Mouse (Mus musculus): ENCODE measurements at regions not wholly inside any gene's neighbourhood (a gene's known extent, or its start where the extent isn't known, plus 50 kb on each side); places are given as distances from the start of the nearest gene placed in this dataset.

DNA sequence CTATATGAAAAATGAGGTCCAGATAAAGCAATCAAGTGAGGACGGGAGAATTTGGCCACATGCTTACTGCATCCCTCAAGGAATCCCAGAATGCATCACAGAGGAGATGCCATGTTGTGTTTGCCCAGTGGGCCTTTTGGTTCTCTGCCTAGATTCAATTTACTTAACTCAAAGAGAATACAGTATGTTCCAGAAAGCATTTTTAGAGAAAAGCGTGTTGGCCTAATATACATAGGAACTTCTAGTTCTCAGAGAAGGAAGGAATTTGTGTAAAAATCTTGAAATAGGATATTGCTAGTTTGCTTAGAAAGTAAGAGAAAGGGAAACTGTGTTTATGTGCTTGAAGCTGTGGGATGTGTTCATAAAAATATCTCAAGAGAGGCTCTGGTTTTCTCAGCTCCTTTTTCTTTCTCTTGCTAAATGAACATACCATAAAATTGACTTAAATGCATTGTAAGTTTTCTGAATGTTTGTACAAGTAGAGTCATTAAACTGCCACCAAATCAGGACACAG is 296.9 kb downstream of the Adra2a start:
- Histone ChIP-seq H3K27ac (no peak overlapping the region), H3K27me3 (no peaks in the 10 kb centered on the region), H3K4me1 (no peaks in the 10 kb centered on the region), H3K9me3 (no peaks in the 10 kb centered on the region), H3K36me3 (no peaks in the 10 kb centered on the region), H3K4me3 (no peak overlapping the region), H3K4me2 (no peak overlapping the region), H3K9ac (no peak overlapping the region)
- 79% methylated on average over 2 of the region's 2 CpGs for WGBS
- no peak for ATAC-seq (ENCODE audit: insufficient number of reproducible peaks, insufficient read depth, low FRiP score, low TSS enrichment, low read depth)

- Histone ChIP-seq H3K27me3 (no peaks in the 10 kb centered on the region), H3K27ac (no peak overlapping the region), H3K4me2 (no peak overlapping the region), H3K9me3 (no peaks in the 10 kb centered on the region), H3K9ac (no peak overlapping the region), H3K4me3 (no peak overlapping the region), H3K36me3 (no peaks in the 10 kb centered on the region), H3K4me1 (no peaks in the 10 kb centered on the region)
- 82% methylated on average over 7 of the region's 7 CpGs for WGBS
- ATAC-seq (ENCODE audit: insufficient number of reproducible peaks, insufficient read depth, low FRiP score, low TSS enrichment, low read depth), result no peak
These were observed 315.8 kb downstream of the Adra2a start for GRCm38 (mm10) chr19:54359731-54360130.

DNA sequence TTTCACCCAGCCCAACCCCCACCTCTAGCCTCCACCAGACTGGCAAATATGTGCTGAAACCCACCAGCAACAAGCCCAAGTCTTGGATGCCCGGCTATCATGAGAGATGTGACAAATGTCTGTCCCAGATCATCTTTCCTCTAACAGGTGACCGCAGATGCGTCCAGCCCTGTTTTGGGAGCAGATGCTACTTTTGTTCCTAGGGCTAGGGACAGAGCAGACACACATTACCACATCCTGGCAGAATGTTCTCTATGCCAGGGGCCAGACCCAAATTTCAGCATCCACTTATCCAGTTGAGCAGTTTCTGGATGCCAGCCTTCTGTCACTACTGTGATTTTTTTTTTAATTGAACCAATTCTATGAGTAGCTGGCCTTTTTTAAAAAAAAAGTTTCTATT is 316.7 kb downstream of the Adra2a start:
- Histone ChIP-seq H3K4me1 (no peaks in the 10 kb centered on the region), H3K9ac (no peak overlapping the region), H3K4me3 (no peak overlapping the region), H3K27me3 (no peaks in the 10 kb centered on the region), H3K27ac (no peak overlapping the region), H3K36me3 (no peaks in the 10 kb centered on the region), H3K9me3 (no peaks in the 10 kb centered on the region), H3K4me2 (no peak overlapping the region)
- ATAC-seq (ENCODE audit: insufficient number of reproducible peaks, insufficient read depth, low FRiP score, low TSS enrichment, low read depth), result no peak
- WGBS, result 81% methylated on average over 3 of the region's 3 CpGs

DNA sequence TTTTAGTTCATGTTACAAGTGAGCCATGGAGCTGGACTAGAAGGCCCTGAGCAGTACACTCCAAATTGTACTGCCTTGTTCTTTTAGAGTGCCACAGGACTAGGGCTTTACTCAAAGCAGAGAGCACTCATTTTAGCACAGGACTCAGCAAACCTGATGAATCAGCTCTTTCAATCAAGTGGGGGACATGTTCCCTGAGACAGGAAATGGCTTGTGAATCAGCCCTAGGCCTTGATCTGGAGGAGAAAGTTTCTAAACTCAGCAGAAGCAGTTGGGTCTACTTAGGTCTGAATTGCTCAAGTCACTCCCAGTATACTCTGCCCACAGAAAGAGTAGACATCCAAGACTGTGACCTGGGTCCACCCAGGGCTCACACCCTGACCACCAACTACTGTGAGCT is 341.1 kb downstream of the Adra2a start:
- no peak overlapping the region for H3K9ac ChIP-seq
- ATAC-seq (ENCODE audit: insufficient number of reproducible peaks, insufficient read depth, low FRiP score, low TSS enrichment, low read depth), result no peak
- no peaks in the 10 kb centered on the region for H3K9me3 ChIP-seq
- no peak overlapping the region for H3K4me2 ChIP-seq
- H3K4me1 ChIP-seq, result no peaks in the 10 kb centered on the region
- no peak overlapping the region for H3K4me3 ChIP-seq
- no peak overlapping the region for H3K27ac ChIP-seq
- no peaks in the 10 kb centered on the region for H3K27me3 ChIP-seq
- H3K36me3 ChIP-seq, result no peaks in the 10 kb centered on the region

GRCm38 (mm10) chr19:54391406-54391805 is 347.5 kb downstream of the Adra2a start:
- no peak for ATAC-seq (ENCODE audit: insufficient number of reproducible peaks, insufficient read depth, low FRiP score, low TSS enrichment, low read depth)
- 39% methylated on average over 6 of the region's 6 CpGs for WGBS
- Histone ChIP-seq H3K9me3 (no peaks in the 10 kb centered on the region), H3K4me2 (no peak overlapping the region), H3K27me3 (no peaks in the 10 kb centered on the region), H3K4me1 (no peaks in the 10 kb centered on the region), H3K9ac (no peak overlapping the region), H3K4me3 (no peak overlapping the region), H3K27ac (no peak overlapping the region), H3K36me3 (no peaks in the 10 kb centered on the region)

- no peak for ATAC-seq (ENCODE audit: insufficient number of reproducible peaks, insufficient read depth, low FRiP score, low TSS enrichment, low read depth)
- H3K9me3 ChIP-seq, result no peaks in the 10 kb centered on the region
- H3K36me3 ChIP-seq, result no peaks in the 10 kb centered on the region
- H3K27me3 ChIP-seq, result no peaks in the 10 kb centered on the region
- H3K9ac ChIP-seq, result no peak overlapping the region
- no peak overlapping the region for H3K4me3 ChIP-seq
- WGBS, result 65% methylated on average over 7 of the region's 7 CpGs
- no peak overlapping the region for H3K4me2 ChIP-seq
- no peak overlapping the region for H3K27ac ChIP-seq
- H3K4me1 ChIP-seq, result 0 out of 2 replicates have a peak, but pooled peaks cover 4% of the 10 kb centered on the region
These were observed 355.7 kb downstream of the Adra2a start for GRCm38 (mm10) chr19:54399651-54400050.

- Histone ChIP-seq H3K27ac (no peak overlapping the region), H3K4me1 (no peaks in the 10 kb centered on the region), H3K9ac (no peak overlapping the region), H3K27me3 (no peaks in the 10 kb centered on the region), H3K4me2 (no peak overlapping the region), H3K4me3 (no peak overlapping the region), H3K9me3 (no peaks in the 10 kb centered on the region), H3K36me3 (no peaks in the 10 kb centered on the region)
- no peak for ATAC-seq (ENCODE audit: insufficient number of reproducible peaks, insufficient read depth, low FRiP score, low TSS enrichment, low read depth)
- WGBS, result 60% methylated on average over 4 of the region's 4 CpGs
These were observed 364.0 kb downstream of the Adra2a start for GRCm38 (mm10) chr19:54407904-54408303.

- H3K9me3 ChIP-seq, result peaks cover 3% of the 10 kb centered on the region; the same call in 1 of the 2 replicates
- H3K27ac ChIP-seq, result no peak overlapping the region
- no peaks in the 10 kb centered on the region for H3K36me3 ChIP-seq
- 0 out of 2 replicates have a peak, but pooled peaks cover 4% of the 10 kb centered on the region for H3K4me1 ChIP-seq
- no peak overlapping the region for H3K9ac ChIP-seq
- no peak for ATAC-seq (ENCODE audit: insufficient number of reproducible peaks, insufficient read depth, low FRiP score, low TSS enrichment, low read depth)
- 13% methylated on average over 2 of the region's 2 CpGs for WGBS
- H3K4me3 ChIP-seq, result no peak overlapping the region
- H3K4me2 ChIP-seq, result no peak overlapping the region
- no peaks in the 10 kb centered on the region for H3K27me3 ChIP-seq
These were observed 385.1 kb downstream of the Adra2a start for GRCm38 (mm10) chr19:54429062-54429461.

DNA sequence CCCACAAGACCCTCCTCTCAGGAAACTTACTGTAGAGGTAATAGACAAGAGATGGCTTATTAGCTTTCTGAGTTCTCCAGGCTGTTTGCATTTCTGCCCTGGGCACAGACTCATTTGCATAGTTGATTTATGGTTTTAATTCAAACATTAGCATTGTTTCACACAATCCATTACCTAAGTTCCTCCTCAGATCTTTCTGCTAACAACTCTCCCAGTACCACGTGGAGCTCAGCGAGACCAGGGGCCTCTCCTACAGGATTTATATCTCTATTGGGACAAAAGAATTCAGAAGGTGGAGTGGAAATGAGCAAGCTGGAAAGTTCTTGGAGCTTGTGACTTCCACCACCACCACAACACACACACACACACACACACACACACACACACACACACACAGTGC is 396.8 kb downstream of the Adra2a start:
- 70% methylated on average over 2 of the region's 2 CpGs for WGBS
- H3K9ac ChIP-seq, result no peak overlapping the region
- H3K36me3 ChIP-seq, result no peaks in the 10 kb centered on the region
- no peak overlapping the region for H3K4me2 ChIP-seq
- peaks cover 9% of the 10 kb centered on the region; the same call in 1 of the 2 replicates for H3K4me1 ChIP-seq
- no peak for ATAC-seq (ENCODE audit: insufficient number of reproducible peaks, insufficient read depth, low FRiP score, low TSS enrichment, low read depth)
- no peak overlapping the region for H3K4me3 ChIP-seq
- no peak overlapping the region for H3K27ac ChIP-seq
- no peaks in the 10 kb centered on the region for H3K9me3 ChIP-seq
- no peaks in the 10 kb centered on the region for H3K27me3 ChIP-seq

DNA sequence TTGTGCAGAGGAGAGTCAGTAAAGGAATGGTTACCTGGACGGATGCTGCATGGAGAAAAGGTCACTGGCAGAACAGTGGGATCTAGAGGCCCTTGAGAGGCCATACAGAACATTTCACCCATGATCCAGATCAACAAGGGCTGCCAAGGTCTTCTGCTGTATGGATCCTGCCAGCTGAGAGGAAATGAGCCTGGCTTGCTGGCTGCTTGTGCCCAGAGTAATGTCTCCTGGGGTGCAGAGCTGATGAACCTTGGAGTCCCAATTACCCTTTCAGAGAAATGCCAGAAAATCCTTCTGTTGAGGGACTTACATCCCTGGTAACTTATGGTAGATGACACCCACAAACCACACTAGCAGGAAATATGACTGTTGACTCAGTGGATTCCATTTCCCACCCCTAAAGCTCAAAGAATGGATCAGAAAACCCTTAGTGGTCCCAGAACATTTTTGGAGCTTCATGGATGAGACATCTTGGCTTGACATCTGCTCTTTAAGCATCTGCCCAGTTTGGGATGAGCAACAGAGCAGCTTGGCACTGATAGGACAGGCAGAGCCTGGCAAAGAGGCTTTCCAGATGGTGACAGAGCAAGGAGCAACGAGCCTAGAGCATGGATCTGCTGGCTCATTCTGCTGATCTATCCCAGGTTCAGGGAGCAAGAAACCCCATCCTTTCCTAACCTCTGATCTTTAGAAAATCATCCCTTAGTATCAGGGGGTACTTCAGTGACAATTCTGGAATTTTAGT is 416.6 kb downstream of the Adra2a start:
- WGBS, result 60% methylated on average over 2 of the region's 2 CpGs
- ATAC-seq (ENCODE audit: insufficient number of reproducible peaks, insufficient read depth, low FRiP score, low TSS enrichment, low read depth), result no peak
- Histone ChIP-seq H3K27ac (no peak overlapping the region), H3K4me1 (no peaks in the 10 kb centered on the region), H3K27me3 (no peaks in the 10 kb centered on the region), H3K9ac (no peak overlapping the region), H3K4me3 (no peak overlapping the region), H3K4me2 (no peak overlapping the region), H3K36me3 (no peaks in the 10 kb centered on the region), H3K9me3 (no peaks in the 10 kb centered on the region)

GRCm38 (mm10) chr19:54462480-54462879 is 418.5 kb downstream of the Adra2a start:
- H3K9ac ChIP-seq, result no peak overlapping the region
- H3K4me2 ChIP-seq, result no peak overlapping the region
- no peaks in the 10 kb centered on the region for H3K36me3 ChIP-seq
- no peaks in the 10 kb centered on the region for H3K27me3 ChIP-seq
- no peak overlapping the region for H3K27ac ChIP-seq
- H3K4me3 ChIP-seq, result no peak overlapping the region
- no peak for ATAC-seq (ENCODE audit: insufficient number of reproducible peaks, insufficient read depth, low FRiP score, low TSS enrichment, low read depth)
- no peaks in the 10 kb centered on the region for H3K9me3 ChIP-seq
- 75% methylated on average over 2 of the region's 2 CpGs for WGBS
- no peaks in the 10 kb centered on the region for H3K4me1 ChIP-seq

DNA sequence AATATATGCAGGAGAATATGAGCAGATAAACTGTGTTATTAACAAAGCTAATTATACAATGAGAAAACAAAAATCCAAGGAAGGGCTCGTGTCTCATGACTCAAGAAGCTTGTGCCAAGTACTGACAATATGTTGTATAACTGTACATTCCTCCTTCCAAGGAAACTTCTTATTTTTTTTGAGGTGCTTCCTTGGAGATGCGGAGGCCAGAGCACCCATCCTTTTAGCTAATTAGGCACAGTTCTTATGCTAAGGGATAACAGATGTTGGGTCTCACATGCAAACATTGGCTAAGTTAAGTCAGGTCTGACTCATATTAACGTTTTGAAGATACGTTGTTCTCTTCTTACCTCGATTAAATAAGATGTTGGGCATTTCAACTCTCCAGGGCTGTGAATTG is 426.1 kb downstream of the Adra2a start:
- Histone ChIP-seq H3K9ac (no peak overlapping the region), H3K36me3 (no peaks in the 10 kb centered on the region), H3K4me2 (no peak overlapping the region), H3K9me3 (no peaks in the 10 kb centered on the region), H3K4me3 (no peak overlapping the region), H3K27ac (no peak overlapping the region), H3K27me3 (no peaks in the 10 kb centered on the region), H3K4me1 (no peaks in the 10 kb centered on the region)
- WGBS, result 36% methylated on average over 5 of the region's 5 CpGs
- no peak for ATAC-seq (ENCODE audit: insufficient number of reproducible peaks, insufficient read depth, low FRiP score, low TSS enrichment, low read depth)
